Mouse (Mus musculus) liver, embryonic 14.5 days (tissue): ENCODE measurements around the gene Traf5. TPM values are rescaled to one million over a fixed set of nuclear protein-coding genes. Genes with fewer than 3 reads are reported as not detected.
A peak's percentile ranks its signal among the peaks of the same experiment; 100 is the strongest.

Experiments used
- ATAC-seq: fragments of 200-750 bp; cut with Nextera tagmentation; 2 replicates; pipeline ENCODE4 v1.8.0; 2017; ENCODE audit warnings: moderate number of reproducible peaks, mild to moderate bottlenecking, moderate library complexity; ENCODE audit not compliant: insufficient read depth
- DNase-seq, 3 experiments: peaks; one replicate each; pipeline ENCODE4 v3.0.0-alpha.2; 2012 to 2013; ENCODE audit warnings: low read depth in 3 of 3, low spot score in 3 of 3
- H3K27ac ChIP-seq: fragments of 300-500 bp; sonication (generic); 2 replicates; pipeline ENCODE4 v1.5.1; 2014; ENCODE audit warnings: moderate library complexity, mild to moderate bottlenecking, control low read depth, inconsistent platforms
- H3K27me3 ChIP-seq: fragments of 300-500 bp; sonication (generic); 2 replicates; pipeline ENCODE4 v1.6.1; 2014; ENCODE audit warnings: mild to moderate bottlenecking, low read length, moderate library complexity; ENCODE audit not compliant: control insufficient read depth, insufficient read depth
- H3K36me3 ChIP-seq: fragments of 300-500 bp; sonication (generic); replicated peaks from 2 replicates; pipeline ENCODE4 v1.6.1; 2014; ENCODE audit warnings: low read depth; ENCODE audit not compliant: control insufficient read depth, insufficient read depth
- H3K4me1 ChIP-seq, 2 experiments: fragments of 200-500 bp in 1 of 2; fragments of 300-500 bp in 1 of 2; sonication (generic) in 1 of 2; replicated peaks; 2 replicates each; pipeline ENCODE4 v1.6.1; 2012 to 2014; ENCODE audit warnings: antibody characterized with exemption in 1 of 2, inconsistent platforms in 1 of 2, low read length in 1 of 2; ENCODE audit not compliant: control insufficient read depth in 2 of 2, insufficient read depth in 2 of 2
- H3K4me2 ChIP-seq: fragments of 300-500 bp; sonication (generic); 2 replicates; pipeline ENCODE4 v1.6.1; 2014; ENCODE audit warnings: low read depth, mild to moderate bottlenecking, control low read depth, moderate library complexity
- H3K4me3 ChIP-seq, 2 experiments: fragments of 200-500 bp in 1 of 2; fragments of 300-500 bp in 1 of 2; sonication (generic) in 1 of 2; 2 replicates each; pipeline ENCODE4 v1.5.1; 2012 to 2014; ENCODE audit warnings: low read depth in 2 of 2, low read length in 2 of 2, mild to moderate bottlenecking in 2 of 2, control low read depth in 1 of 2, inconsistent platforms in 1 of 2, moderate library complexity in 1 of 2; ENCODE audit not compliant: insufficient read depth in 1 of 2
- H3K9ac ChIP-seq: fragments of 300-500 bp; sonication (generic); replicated peaks from 2 replicates; pipeline ENCODE4 v1.6.1; 2014; ENCODE audit warnings: mild to moderate bottlenecking, control low read depth, moderate library complexity
- H3K9me3 ChIP-seq: fragments of 300-500 bp; sonication (generic); 2 replicates; pipeline ENCODE4 v1.6.1; 2016; ENCODE audit warnings: low read length, mixed read lengths; ENCODE audit not compliant: control insufficient read depth
- CTCF ChIP-seq: IDR thresholded peaks from 2 replicates; pipeline ENCODE4 v1.5.1; 2016; ENCODE audit warnings: antibody characterized with exemption, low read depth, control low read depth
- EP300 ChIP-seq: IDR thresholded peaks from 2 replicates; pipeline ENCODE4 v1.6.1; 2016; ENCODE audit warnings: antibody characterized with exemption, low read depth
- WGBS: fragments of 180-500 bp; shearing (Covaris S2); extraction: QIAGEN DNeasy Blood & Tissue Kit; methylation state at CpG from one replicate; pipeline ENCODE4 v1.1.7; 2014; ENCODE audit not compliant: insufficient replicate concordance; 5-methylcytosine and 5-hydroxymethylcytosine counted together
- polyA plus RNA-seq, 2 experiments: library from polyadenylated mRNA; depleted of rRNA in 1 of 2; stranded (reverse) in 1 of 2; unstranded in 1 of 2; fragments of >200 nt; fragmentation: Nextera tagmentation in 1 of 2; extraction: Ambion mirVana in 1 of 2; gene quantifications; 2 replicates each; pipeline versions ENCODE4 v1.2.1 to v1.2.3; 2012 to 2014

The Traf5 gene
- polyA plus RNA-seq, 2 experiments: 4.9 to 7.2 TPM

- peak overlapping the region; percentile 53 for H3K9ac ChIP-seq
- TF ChIP-seq CTCF (peak; percentile 93), EP300 (no peak)
- H3K4me3 ChIP-seq: peak overlapping the region; percentile 54 to 67
- H3K4me1 ChIP-seq: peaks cover 16 to 18% of the 10 kb centered on the region in 2 experiments
- peak overlapping the region; percentile 94 for H3K4me2 ChIP-seq
- 28% methylated on average over 16 of the region's 16 CpGs for WGBS
- ATAC-seq (peak; percentile 78), DNase-seq (peak; percentile 70 to 82 (median 73))
- no peaks in the 10 kb centered on the region for H3K36me3 ChIP-seq
- H3K27me3 ChIP-seq: no peaks in the 10 kb centered on the region
- H3K9me3 ChIP-seq: no peaks in the 10 kb centered on the region
- H3K27ac ChIP-seq: peak overlapping the region; percentile 32; the same call in 1 of the 2 replicates
Measured at GRCm38 (mm10) chr1:192092879-192093660, 711 bp upstream of the Traf5 start.

GRCm38 (mm10) chr1:192090689-192091567, 1.4 kb downstream of the Traf5 start:
- Histone ChIP-seq H3K4me1 (peaks cover 16 to 18% of the 10 kb centered on the region in 2 experiments), H3K27ac (no peak overlapping the region; the same call in 1 of the 2 replicates), H3K36me3 (no peaks in the 10 kb centered on the region), H3K9ac (peak overlapping the region; percentile 66), H3K9me3 (no peaks in the 10 kb centered on the region), H3K27me3 (no peaks in the 10 kb centered on the region), H3K4me3 (peak overlapping the region; percentile 67 to 80), H3K4me2 (peak overlapping the region; percentile 94)
- TF ChIP-seq EP300 (no peak), CTCF (no peak)
- WGBS: 52% methylated on average over 11 of the region's 11 CpGs
- ATAC-seq: no peak
- DNase-seq: no peak

DNA sequence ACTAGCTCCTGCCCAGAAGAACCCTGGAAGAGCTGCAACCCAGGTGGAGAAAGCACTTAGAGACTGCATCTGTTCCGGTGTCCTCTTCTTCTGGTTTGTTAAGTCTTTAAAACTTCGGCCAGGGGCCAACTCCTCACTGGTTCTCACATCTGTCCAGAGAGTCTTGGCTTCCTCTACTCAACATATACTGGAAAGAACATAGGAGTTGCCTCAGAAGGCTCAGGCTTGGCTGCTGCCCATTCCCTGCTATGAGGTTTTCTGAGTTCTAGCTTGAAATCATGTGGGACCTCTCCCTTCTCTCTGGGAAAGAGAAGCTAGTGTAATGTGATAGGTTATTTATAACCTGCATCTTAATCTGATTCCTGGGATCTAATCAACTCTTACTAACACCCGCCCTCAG, 2.1 kb downstream of the Traf5 start:
- Histone ChIP-seq H3K9ac (no peak overlapping the region), H3K4me2 (peak overlapping the region; percentile 1), H3K4me3 (no peak overlapping the region), H3K27me3 (no peaks in the 10 kb centered on the region), H3K9me3 (no peaks in the 10 kb centered on the region), H3K4me1 (peaks cover 16 to 18% of the 10 kb centered on the region in 2 experiments), H3K27ac (no peak overlapping the region), H3K36me3 (no peaks in the 10 kb centered on the region)
- DNase-seq (no peak), ATAC-seq (no peak)
- 55% methylated on average over 3 of the region's 3 CpGs for WGBS
- TF ChIP-seq EP300: no peak
- no peak for TF ChIP-seq CTCF

DNA sequence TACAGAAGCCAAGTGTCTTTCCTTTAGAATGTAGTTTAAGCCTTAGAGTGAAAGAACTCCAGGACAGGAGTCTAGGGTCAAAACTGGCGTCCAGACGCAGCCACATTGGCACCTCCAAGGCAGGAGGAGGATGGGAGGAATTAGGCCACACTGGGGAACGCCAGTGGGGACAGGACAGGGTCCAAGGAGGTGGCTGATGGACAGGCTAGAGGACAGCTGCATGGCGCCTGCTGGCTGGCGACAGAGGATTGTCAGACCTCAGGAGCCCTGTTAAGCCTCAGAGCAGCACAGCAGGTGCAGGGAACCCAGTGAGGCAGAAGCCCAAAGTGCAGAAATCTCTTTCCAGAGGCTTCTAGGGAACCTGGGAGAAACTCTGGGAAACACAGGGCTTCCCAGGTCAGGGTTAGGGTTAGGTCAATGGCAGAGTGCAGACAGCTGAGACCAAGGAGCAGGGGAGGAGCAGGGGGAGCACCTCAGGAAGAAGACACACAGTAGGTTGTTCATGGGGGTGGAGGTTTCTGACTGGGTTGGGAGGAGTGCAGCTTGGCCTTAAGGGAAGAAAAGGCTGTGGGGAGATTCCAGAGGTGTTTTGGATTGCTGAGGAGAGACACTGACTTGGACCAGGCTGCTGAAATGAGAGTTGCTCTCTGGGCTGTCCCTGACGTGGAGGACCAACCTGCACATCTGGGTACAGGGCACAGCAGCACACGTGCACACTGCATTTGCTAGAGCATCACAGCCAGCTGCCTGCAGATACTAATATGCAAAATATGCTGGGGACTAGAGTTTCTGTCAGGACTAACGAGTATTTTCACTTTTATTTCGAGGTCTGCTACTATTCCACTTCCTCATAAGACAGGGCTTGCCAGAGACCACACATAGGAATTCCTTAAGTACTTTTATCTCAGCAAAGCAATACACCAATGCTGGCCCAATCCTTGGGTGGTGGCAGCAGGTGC, 2.9 kb downstream of the Traf5 start:
- no peak overlapping the region for H3K4me2 ChIP-seq
- no peak overlapping the region for H3K27ac ChIP-seq
- no peaks in the 10 kb centered on the region for H3K9me3 ChIP-seq
- no peak overlapping the region for H3K4me3 ChIP-seq
- TF ChIP-seq EP300 (no peak), CTCF (no peak)
- no peaks in the 10 kb centered on the region for H3K27me3 ChIP-seq
- H3K9ac ChIP-seq: no peak overlapping the region
- ATAC-seq: no peak
- H3K4me1 ChIP-seq: peaks cover 16 to 18% of the 10 kb centered on the region in 2 experiments
- no peaks in the 10 kb centered on the region for H3K36me3 ChIP-seq
- DNase-seq: no peak
- 68% methylated on average over 9 of the region's 9 CpGs for WGBS
